Mouse (Mus musculus) kidney, embryonic 14.5 days (tissue): ENCODE results near the gene Capn11. TPM values are rescaled to one million over a fixed set of nuclear protein-coding genes. Genes with fewer than 3 reads are reported as not detected.

Source experiments
- ATAC-seq: fragments of 200-750 bp; cut with Nextera tagmentation; 2 replicates; pipeline ENCODE4 v1.8.0; 2017; ENCODE audit warnings: moderate number of reproducible peaks, mild to moderate bottlenecking, moderate TSS enrichment, moderate library complexity; ENCODE audit not compliant: low FRiP score, low TSS enrichment
- H3K27ac ChIP-seq: fragments of 300-500 bp; sonication (generic); 2 replicates; pipeline ENCODE4 v1.5.1; 2014; ENCODE audit warnings: low read depth, mild to moderate bottlenecking, low read length, moderate library complexity, mixed read lengths
- H3K27me3 ChIP-seq: fragments of 300-500 bp; sonication (generic); 2 replicates; pipeline ENCODE4 v1.6.1; 2014; ENCODE audit warnings: mild to moderate bottlenecking, low read length; ENCODE audit not compliant: control insufficient read depth, insufficient read depth
- H3K36me3 ChIP-seq: fragments of 300-500 bp; sonication (generic); 2 replicates; pipeline ENCODE4 v1.6.1; 2014; ENCODE audit warnings: low read length, mixed read lengths; ENCODE audit not compliant: control insufficient read depth, insufficient read depth
- H3K4me1 ChIP-seq: fragments of 300-500 bp; sonication (generic); 2 replicates; pipeline ENCODE4 v1.6.1; 2014; ENCODE audit warnings: low read length, mixed read lengths; ENCODE audit not compliant: control insufficient read depth, insufficient read depth
- H3K4me2 ChIP-seq: fragments of 300-500 bp; sonication (generic); replicated peaks from 2 replicates; pipeline ENCODE4 v1.6.1; 2014; ENCODE audit warnings: low read depth, mild to moderate bottlenecking, low read length
- H3K4me3 ChIP-seq: fragments of 300-500 bp; sonication (generic); 2 replicates; pipeline ENCODE4 v1.5.1; 2014; ENCODE audit warnings: mild to moderate bottlenecking, low read length
- H3K9ac ChIP-seq: fragments of 300-500 bp; sonication (generic); 2 replicates; pipeline ENCODE4 v1.6.1; 2014; ENCODE audit warnings: low read depth, mild to moderate bottlenecking, low read length, moderate library complexity
- H3K9me3 ChIP-seq: fragments of 300-500 bp; sonication (generic); 2 replicates; pipeline ENCODE4 v1.6.1; 2016; ENCODE audit warnings: low read length; ENCODE audit not compliant: control insufficient read depth
- WGBS: fragments of 180-500 bp; shearing (Covaris S2); extraction: QIAGEN DNeasy Blood & Tissue Kit; methylation state at CpG from one replicate; pipeline ENCODE4 v1.1.7; 2014; 5-methylcytosine and 5-hydroxymethylcytosine counted together
- polyA plus RNA-seq: library from polyadenylated mRNA; unstranded; fragments of >200 nt; fragmentation: Nextera tagmentation; extraction: Ambion mirVana; gene quantifications from 2 replicates; pipeline ENCODE4 v1.2.1, GENCODE M21; 2014

Capn11 gene
- polyA plus RNA-seq, 1 experiment from 2014 or later, result not detected

DNA sequence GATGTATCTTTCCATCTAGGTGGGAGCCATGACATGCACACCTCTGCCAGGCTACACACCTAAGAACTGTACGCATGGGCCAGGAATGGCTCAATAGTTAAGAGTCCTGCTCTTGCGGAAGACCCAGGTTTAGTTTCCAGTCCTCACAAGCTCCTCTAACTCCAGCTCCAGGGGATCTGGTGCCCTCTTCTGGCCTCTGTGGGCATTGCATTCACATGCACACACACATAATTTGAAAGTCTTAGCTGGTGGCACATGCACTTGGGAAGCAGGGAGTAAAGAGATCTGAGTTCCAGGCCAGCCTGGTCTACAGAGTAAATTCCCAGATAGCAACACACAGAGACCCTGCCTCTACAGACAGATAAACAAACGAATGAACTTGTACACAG, 72.7 kb downstream of the Capn11 start:
- Histone ChIP-seq H3K9ac (no peak overlapping the region), H3K27me3 (no peaks in the 10 kb centered on the region), H3K9me3 (0 out of 2 replicates have a peak, but pooled peaks cover 5% of the 10 kb centered on the region), H3K4me2 (no peak overlapping the region), H3K4me3 (no peak overlapping the region), H3K4me1 (peaks cover 23% of the 10 kb centered on the region), H3K36me3 (peaks cover 19% of the 10 kb centered on the region; the same call in 1 of the 2 replicates), H3K27ac (no peak overlapping the region)
- WGBS, result 94% methylated on average over 3 of the region's 3 CpGs
- no peak for ATAC-seq

GRCm38 (mm10) chr17:45585725-45586448, 73.2 kb downstream of the Capn11 start:
- Histone ChIP-seq H3K4me1 (peaks cover 25% of the 10 kb centered on the region), H3K27me3 (no peaks in the 10 kb centered on the region), H3K36me3 (peaks cover 19% of the 10 kb centered on the region; the same call in 1 of the 2 replicates), H3K9ac (no peak overlapping the region), H3K4me2 (no peak overlapping the region), H3K9me3 (0 out of 2 replicates have a peak, but pooled peaks cover 5% of the 10 kb centered on the region), H3K27ac (peak overlapping the region; percentile 77), H3K4me3 (no peak overlapping the region)
- WGBS, result 80% methylated on average over 23 of the region's 23 CpGs
- ATAC-seq, result 0 out of 2 replicates have a peak, but pooled peaks have one; percentile 13

DNA sequence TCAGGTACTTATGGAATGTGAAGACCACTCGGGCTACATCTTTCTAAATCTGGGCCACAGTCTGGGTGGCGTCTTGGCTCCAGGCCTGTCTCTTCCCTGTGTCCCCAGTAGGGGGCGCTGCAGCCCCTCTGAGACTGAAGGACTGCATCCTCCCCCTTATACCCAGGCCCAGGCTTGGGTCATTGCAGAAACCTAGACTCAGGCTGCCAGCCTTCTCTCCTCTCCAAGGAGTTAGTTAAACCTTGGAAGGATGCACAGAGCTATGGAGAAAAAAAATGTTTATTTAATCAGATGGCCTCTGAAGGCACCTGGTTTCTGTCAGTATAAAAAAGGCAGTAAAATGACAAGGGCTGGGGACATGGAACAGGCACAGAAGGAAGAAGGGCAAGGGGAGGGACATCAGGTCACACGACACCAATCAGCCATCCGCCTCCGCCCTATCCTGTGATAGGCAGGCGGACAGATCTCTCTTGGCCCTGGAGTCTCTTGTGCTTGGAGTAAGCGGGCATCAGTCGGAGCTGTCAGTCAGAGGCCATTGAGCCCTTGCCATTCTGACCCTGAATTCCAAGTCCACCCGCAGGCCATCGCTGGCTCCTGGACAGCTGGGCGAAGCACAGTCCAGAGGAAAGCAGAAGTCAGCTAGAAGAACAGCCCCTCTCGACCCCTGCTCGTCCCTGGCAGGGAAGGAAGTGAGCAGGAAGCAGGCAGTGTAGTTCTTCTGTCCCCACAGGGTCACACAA, 74.0 kb downstream of the Capn11 start:
- Histone ChIP-seq H3K9me3 (0 out of 2 replicates have a peak, but pooled peaks cover 5% of the 10 kb centered on the region), H3K27ac (peak overlapping the region; percentile 77), H3K36me3 (peaks cover 19% of the 10 kb centered on the region; the same call in 1 of the 2 replicates), H3K9ac (peak overlapping the region; percentile 40; the same call in 1 of the 2 replicates), H3K4me1 (peaks cover 25% of the 10 kb centered on the region), H3K4me3 (no peak overlapping the region), H3K27me3 (no peaks in the 10 kb centered on the region), H3K4me2 (no peak overlapping the region; the same call in 1 of the 2 replicates)
- 15% methylated on average over 14 of the region's 14 CpGs for WGBS
- peak; percentile 64 for ATAC-seq

GRCm38 (mm10) chr17:45584096-45584896, 74.8 kb downstream of the Capn11 start:
- H3K9ac ChIP-seq, result peak overlapping the region; percentile 40; the same call in 1 of the 2 replicates
- no peak overlapping the region; the same call in 1 of the 2 replicates for H3K4me3 ChIP-seq
- peak overlapping the region; percentile 21 for H3K4me2 ChIP-seq
- H3K36me3 ChIP-seq, result peaks cover 12% of the 10 kb centered on the region; the same call in 1 of the 2 replicates
- peak overlapping the region; percentile 77 for H3K27ac ChIP-seq
- 38% methylated on average over 12 of the region's 12 CpGs for WGBS
- H3K27me3 ChIP-seq, result no peaks in the 10 kb centered on the region
- 0 out of 2 replicates have a peak, but pooled peaks cover 5% of the 10 kb centered on the region for H3K9me3 ChIP-seq
- ATAC-seq, result peak; percentile 20; the same call in 1 of the 2 replicates
- peaks cover 25% of the 10 kb centered on the region for H3K4me1 ChIP-seq

DNA sequence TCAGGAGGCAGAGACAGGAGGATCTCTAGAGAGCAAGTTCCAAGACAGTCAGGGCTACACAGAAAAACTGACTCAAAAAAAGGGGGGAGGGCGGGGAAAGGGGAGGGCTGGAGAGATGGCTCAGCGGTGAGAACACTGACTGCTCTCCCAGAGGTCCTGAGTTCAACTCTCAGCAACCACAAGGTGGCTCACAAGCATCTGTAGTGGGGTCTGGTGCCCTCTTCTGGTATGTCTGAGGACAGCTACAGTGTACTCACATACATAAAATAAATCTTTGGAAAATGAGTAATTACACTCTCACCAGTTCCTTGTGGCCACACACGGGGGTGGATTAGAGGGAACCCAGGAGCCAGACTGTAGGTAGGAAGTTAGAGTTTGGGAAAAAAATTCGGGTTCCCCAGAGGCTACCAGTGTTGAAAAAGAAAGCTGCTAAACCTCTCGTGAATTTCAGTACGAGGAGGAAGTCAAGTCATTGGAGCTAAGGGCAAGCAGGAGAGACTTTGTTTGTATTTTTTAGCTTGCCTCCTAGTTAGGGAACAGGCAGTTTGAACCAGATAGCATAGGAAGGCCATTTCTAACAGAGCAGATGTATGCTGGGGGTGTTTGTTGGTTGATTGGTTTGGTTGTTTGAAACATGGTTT, 76.3 kb downstream of the Capn11 start:
- H3K9me3 ChIP-seq, result 0 out of 2 replicates have a peak, but pooled peaks cover 5% of the 10 kb centered on the region
- H3K27me3 ChIP-seq, result no peaks in the 10 kb centered on the region
- WGBS, result 70% methylated on average over 6 of the region's 6 CpGs
- no peak overlapping the region for H3K9ac ChIP-seq
- H3K27ac ChIP-seq, result no peak overlapping the region
- no peak for ATAC-seq
- H3K36me3 ChIP-seq, result peaks cover 10% of the 10 kb centered on the region; the same call in 1 of the 2 replicates
- no peak overlapping the region for H3K4me2 ChIP-seq
- no peak overlapping the region for H3K4me3 ChIP-seq
- peaks cover 25% of the 10 kb centered on the region for H3K4me1 ChIP-seq

GRCm38 (mm10) chr17:45582188-45582587, 76.9 kb downstream of the Capn11 start:
- Histone ChIP-seq H3K4me1 (peaks cover 25% of the 10 kb centered on the region), H3K9ac (no peak overlapping the region), H3K4me2 (no peak overlapping the region), H3K27ac (no peak overlapping the region), H3K9me3 (0 out of 2 replicates have a peak, but pooled peaks cover 5% of the 10 kb centered on the region), H3K4me3 (no peak overlapping the region), H3K36me3 (peaks cover 9% of the 10 kb centered on the region; the same call in 1 of the 2 replicates), H3K27me3 (no peaks in the 10 kb centered on the region)
- no peak for ATAC-seq
- 95% methylated on average over 6 of the region's 6 CpGs for WGBS

- H3K9ac ChIP-seq, result no peak overlapping the region
- no peak overlapping the region for H3K27ac ChIP-seq
- H3K27me3 ChIP-seq, result no peaks in the 10 kb centered on the region
- H3K36me3 ChIP-seq, result peaks cover 4% of the 10 kb centered on the region; the same call in 1 of the 2 replicates
- peaks cover 25% of the 10 kb centered on the region for H3K4me1 ChIP-seq
- H3K9me3 ChIP-seq, result 0 out of 2 replicates have a peak, but pooled peaks cover 3% of the 10 kb centered on the region
- no peak overlapping the region for H3K4me3 ChIP-seq
- 0 out of 2 replicates have a peak, but pooled peaks have one; percentile 18 for ATAC-seq
- WGBS, result 13% methylated on average over 2 of the region's 2 CpGs
- no peak overlapping the region for H3K4me2 ChIP-seq
Measured at GRCm38 (mm10) chr17:45581567-45581983, 77.5 kb downstream of the Capn11 start.

DNA sequence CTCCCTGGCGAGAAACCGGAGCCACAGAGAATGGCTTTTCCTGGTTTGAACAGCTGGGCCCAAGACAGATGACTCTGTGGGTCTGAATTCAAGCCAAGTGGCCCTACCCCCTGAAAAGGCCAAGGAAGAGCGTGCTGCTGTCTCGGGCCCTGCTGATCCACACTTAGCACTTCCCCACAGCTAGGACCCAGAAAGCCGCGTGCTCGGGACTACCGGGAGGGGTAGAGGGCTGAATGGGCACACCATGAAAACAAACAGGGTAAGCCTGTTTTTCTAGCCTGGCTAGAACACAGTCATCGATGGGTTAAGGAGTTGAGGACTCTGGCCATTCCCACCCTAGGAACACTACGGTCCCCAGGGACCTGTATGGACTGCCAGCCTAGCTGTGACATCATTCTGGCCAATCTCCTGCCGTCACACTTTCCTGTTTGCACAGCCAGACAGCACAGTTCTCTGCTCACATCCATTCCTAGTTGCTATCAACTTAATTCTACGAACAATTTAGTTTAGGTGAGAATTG, 78.1 kb downstream of the Capn11 start:
- WGBS, result 39% methylated on average over 12 of the region's 12 CpGs
- ATAC-seq, result no peak
- H3K27me3 ChIP-seq, result no peaks in the 10 kb centered on the region
- no peaks in the 10 kb centered on the region for H3K36me3 ChIP-seq
- H3K9me3 ChIP-seq, result no peaks in the 10 kb centered on the region
- 0 out of 2 replicates have a peak overlapping the region, but pooled peaks have one; percentile 42 for H3K27ac ChIP-seq
- H3K4me2 ChIP-seq, result no peak overlapping the region
- no peak overlapping the region for H3K4me3 ChIP-seq
- H3K9ac ChIP-seq, result no peak overlapping the region
- peaks cover 25% of the 10 kb centered on the region for H3K4me1 ChIP-seq
